Mouse (Mus musculus) kidney, postnatal 4 days (tissue): ENCODE data around the gene Gtf3c4.
A peak's percentile ranks its signal among the peaks of the same experiment; 100 is the strongest.

Source experiments
- DNase-seq, 2 experiments: peaks; one replicate each; pipeline ENCODE4 v3.0.0; 2021; ENCODE audit warnings: mixed read lengths in 2 of 2

Gene Gtf3c4

GRCm38 (mm10) chr2:28798390-28798789, 41.8 kb downstream of the Gtf3c4 start:
- DNase-seq: peak in 1 of 2 experiments; percentile 22

- DNase-seq: peak in 1 of 2 experiments; percentile 17
These were observed 42.6 kb downstream of the Gtf3c4 start for GRCm38 (mm10) chr2:28797490-28798106.

- DNase-seq: no peak
These were observed 43.9 kb downstream of the Gtf3c4 start for GRCm38 (mm10) chr2:28796298-28796697.

GRCm38 (mm10) chr2:28794623-28795022, 45.5 kb downstream of the Gtf3c4 start:
- no peak for DNase-seq

GRCm38 (mm10) chr2:28792931-28793610, 47.1 kb downstream of the Gtf3c4 start:
- DNase-seq: peak; percentile 59 to 71

GRCm38 (mm10) chr2:28787067-28787619, 53.0 kb downstream of the Gtf3c4 start:
- DNase-seq: peak; percentile 35 to 43

GRCm38 (mm10) chr2:28786355-28787066, 53.6 kb downstream of the Gtf3c4 start:
- DNase-seq: no peak

- DNase-seq: no peak
These were observed 58.9 kb downstream of the Gtf3c4 start for GRCm38 (mm10) chr2:28781310-28781709.

GRCm38 (mm10) chr2:28780001-28780782, 60.0 kb downstream of the Gtf3c4 start:
- DNase-seq: no peak

- no peak for DNase-seq
These were observed 63.4 kb downstream of the Gtf3c4 start for GRCm38 (mm10) chr2:28776728-28777127.

GRCm38 (mm10) chr2:28774073-28774472, 66.1 kb downstream of the Gtf3c4 start:
- DNase-seq: no peak
